Mouse (Mus musculus): ENCODE measurements around the gene Swap70.

Swap70 gene

DNA sequence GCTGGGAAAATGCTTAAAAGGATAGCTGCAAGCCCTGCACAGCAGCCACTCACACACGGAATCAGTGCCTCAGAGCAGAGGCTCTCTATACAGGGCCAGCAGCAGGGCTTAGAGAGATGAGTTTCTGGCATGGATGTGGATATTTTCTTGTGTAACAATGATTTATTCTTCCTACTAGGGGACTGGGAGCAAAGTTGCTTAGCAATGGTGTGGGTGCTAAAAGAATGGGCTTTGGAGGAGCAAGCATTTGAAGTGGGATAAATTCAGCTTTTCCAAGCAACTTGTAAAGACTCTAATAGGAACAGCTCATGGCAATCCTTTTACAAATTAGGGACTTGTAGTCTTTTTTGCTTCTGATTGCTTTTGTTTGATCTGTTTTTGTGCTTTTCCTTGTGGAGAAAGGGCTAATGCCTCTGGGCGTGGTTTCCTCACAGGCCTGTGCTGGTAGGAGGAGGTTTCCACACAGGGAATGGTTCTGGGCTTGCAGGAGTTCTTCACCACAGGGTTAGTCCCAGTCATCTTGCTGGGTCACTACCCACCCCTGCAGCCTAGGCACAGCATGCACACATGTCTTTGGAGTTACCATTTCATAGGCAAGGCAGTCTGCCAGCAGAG lies 16.4 kb downstream of the Swap70 start:
- DNase-seq (ENCODE audit: extremely low read depth, low read depth), result no peak

GRCm38 (mm10) chr7:110239590-110239989 lies 18.1 kb downstream of the Swap70 start:
- DNase-seq (ENCODE audit: extremely low read depth, low read depth), result no peak

DNA sequence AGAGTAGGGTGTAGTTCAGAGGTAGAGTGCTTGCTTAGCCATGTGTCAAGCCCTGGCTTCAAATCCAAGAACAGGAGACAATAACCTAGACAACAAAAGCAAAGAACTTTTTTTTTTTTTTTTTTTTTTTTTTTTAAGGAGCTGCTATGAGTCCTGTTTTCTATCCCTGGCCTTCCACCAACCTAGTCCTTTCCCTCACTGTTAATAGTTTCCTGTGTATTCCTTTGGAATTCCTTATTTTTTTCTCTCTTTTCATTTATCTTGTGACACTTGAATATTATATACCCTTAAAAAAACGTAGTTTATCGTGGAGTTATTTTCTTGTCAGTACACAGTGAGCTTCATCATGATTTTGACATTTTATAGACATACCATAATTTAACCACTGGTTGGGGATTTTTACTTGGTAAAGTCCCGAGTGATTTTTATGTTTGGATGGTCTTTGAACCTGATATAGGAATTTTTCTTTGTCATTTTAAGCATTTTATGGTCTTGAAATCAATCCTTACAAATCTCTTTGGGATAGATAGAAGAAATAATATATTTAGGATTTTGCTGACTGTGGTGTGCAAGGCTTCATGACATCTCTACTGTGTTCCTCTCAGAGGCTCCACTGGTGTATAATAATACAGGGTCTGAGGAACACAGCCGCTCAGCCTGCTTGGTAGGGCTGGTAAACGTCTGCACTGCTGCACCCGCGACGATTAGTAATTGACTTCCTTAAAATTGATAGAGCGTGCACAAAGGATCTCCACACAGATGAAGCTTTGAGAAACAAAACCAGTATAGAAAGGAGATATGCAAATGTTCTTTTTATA lies 20.2 kb downstream of the Swap70 start:
- peak; percentile 81 for DNase-seq (ENCODE audit: extremely low read depth, low read depth)

DNA sequence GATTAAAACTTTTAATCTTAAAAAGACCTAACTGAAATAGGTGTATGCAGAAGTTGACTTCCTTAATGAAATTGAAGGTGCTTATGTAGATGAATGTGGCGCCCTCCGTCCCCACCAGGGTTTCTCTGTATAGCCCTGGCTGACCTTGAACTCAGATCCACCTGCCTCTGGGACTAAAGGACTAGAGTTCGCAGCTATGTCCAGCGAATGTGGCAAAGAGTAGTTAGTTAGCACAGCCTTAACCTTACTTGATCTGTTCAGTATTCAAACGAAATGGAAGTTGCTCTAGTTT lies 20.7 kb downstream of the Swap70 start:
- no peak for DNase-seq (ENCODE audit: extremely low read depth, low read depth)

GRCm38 (mm10) chr7:110245128-110245527 lies 23.6 kb downstream of the Swap70 start:
- DNase-seq (ENCODE audit: extremely low read depth, low read depth), result no peak

DNA sequence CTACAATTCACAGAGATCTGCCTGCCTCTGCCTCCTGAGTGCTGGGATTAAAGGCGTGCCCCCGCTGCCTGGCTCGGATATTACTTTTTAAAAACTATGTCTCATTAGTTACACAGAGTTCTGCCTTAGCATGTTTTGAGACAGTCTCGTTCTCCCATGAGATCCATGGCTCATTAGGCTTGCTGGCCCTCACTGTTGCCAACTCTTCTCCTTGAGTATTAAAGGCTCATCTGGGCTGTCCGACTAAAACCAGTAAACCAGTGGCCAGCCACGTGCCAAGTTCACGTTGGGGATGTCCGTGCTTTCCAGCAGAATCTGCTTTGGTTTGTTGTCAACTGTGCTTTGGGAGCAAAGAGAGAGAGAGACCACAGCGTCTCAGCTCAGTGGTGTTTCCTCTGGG lies 25.0 kb downstream of the Swap70 start:
- DNase-seq (ENCODE audit: extremely low read depth, low read depth), result no peak

DNA sequence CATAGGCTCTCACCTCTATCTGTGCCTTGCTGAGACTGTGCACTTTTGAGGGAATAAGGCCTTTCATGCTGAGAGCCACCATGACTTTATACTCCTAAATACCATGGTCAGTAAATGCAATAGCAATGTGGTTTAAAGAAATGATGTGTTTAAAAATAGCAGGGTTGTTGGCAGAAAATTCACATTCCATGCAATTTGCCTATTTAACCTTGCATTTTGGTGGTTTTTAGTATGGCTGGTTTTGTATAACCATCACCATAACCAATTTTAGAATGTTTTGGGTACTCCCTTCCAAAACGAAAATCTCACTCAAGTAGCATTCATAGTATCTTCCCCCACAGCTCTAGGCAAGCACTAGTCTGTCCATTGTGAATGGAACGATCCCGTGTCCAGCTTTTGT lies 26.3 kb downstream of the Swap70 start:
- no peak for DNase-seq (ENCODE audit: extremely low read depth, low read depth)

DNA sequence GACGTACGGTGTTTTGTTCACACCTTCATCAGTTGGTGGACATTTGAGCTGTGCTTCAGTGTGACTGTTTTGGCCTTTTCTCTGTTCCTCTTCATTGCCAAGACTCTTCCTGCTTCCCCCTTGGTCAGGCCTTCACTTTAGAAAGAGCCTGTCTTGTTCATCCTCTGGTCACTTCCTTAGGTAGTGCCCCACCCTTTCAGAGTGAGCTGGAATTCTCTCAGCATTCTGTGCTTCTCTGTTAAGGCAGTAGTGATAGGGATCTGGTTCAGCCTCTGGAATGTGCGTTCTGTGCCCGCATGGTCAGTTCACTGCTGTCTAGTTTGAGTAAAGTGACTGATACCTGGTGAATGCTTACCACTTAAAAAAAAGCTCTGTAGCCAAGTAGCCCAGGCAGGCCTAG lies 27.2 kb downstream of the Swap70 start:
- no peak for DNase-seq (ENCODE audit: extremely low read depth, low read depth)

GRCm38 (mm10) chr7:110253861-110254260 lies 32.4 kb downstream of the Swap70 start:
- DNase-seq (ENCODE audit: extremely low read depth, low read depth), result no peak

DNA sequence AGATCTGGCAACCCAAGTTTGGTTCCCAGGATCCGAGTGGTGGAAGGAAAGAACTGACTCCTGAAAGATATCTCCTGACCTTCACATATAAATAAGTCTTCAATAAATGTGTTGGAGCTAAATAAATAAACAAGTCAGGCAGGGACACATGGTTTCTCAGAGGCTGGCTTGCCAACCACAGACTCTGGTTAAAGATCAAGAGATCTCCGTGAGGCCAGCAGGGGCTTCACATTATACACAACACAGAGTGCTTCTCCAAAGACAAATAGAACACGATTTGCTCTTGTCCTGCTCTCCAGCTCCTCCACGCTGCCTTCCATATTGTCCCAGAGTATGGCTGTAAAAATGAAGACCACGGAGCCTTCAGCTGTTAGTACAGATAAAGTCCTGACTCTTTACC lies 32.9 kb downstream of the Swap70 start:
- no peak for DNase-seq (ENCODE audit: extremely low read depth, low read depth)

GRCm38 (mm10) chr7:110257059-110257458 lies 35.5 kb downstream of the Swap70 start:
- no peak for DNase-seq (ENCODE audit: extremely low read depth, low read depth)

- DNase-seq (ENCODE audit: extremely low read depth, low read depth), result no peak
Observed at GRCm38 (mm10) chr7:110258196-110258950, 36.9 kb downstream of the Swap70 start.

- DNase-seq (ENCODE audit: extremely low read depth, low read depth), result no peak
Observed at GRCm38 (mm10) chr7:110259966-110260711, 38.6 kb downstream of the Swap70 start.

GRCm38 (mm10) chr7:110261807-110262206 lies 40.3 kb downstream of the Swap70 start:
- no peak for DNase-seq (ENCODE audit: extremely low read depth, low read depth)

GRCm38 (mm10) chr7:110262661-110263060 lies 41.1 kb downstream of the Swap70 start:
- no peak for DNase-seq (ENCODE audit: extremely low read depth, low read depth)

GRCm38 (mm10) chr7:110263474-110263873 lies 42.0 kb downstream of the Swap70 start:
- DNase-seq (ENCODE audit: extremely low read depth, low read depth), result no peak

DNA sequence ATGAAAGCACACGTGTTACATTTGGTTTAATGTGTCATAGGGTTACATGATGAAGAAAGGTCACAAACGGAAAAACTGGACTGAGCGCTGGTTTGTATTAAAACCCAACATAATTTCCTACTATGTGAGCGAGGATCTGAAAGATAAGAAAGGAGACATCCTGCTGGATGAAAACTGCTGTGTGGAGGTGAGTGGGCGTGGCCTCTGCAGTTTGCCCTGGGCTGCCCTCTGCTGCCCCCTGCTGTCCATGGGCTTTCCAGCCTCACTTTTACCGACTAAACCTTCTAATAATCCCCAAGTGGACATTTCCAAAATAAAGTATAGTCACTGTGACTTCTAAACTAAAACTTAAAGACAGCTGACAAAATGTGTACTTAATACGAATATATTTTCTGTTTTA lies 44.3 kb downstream of the Swap70 start:
- DNase-seq (ENCODE audit: extremely low read depth, low read depth), result peak; percentile 24

- DNase-seq (ENCODE audit: extremely low read depth, low read depth), result no peak
Observed at GRCm38 (mm10) chr7:110267014-110267413, 45.5 kb downstream of the Swap70 start.

DNA sequence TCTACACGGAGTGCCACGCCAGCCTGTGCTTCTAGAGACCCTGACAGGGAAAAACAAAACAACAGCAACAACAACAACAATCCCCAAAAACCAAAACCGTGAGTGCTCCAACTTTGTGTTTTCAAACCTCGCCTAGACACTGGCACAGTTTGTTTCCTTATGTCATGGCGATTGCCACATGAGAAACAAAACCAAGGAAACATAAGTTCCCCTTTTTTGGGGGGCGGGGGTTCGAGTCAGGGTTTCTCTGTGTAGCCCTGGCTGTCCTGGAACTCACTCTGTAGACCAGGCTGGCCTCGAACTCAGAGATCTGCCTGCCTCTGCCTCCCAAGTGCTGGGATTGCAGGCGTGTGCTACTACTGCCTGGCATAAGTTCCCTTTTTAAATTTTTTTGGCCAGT lies 46.5 kb downstream of the Swap70 start:
- DNase-seq (ENCODE audit: extremely low read depth, low read depth), result no peak

GRCm38 (mm10) chr7:110268511-110268910 lies 47.0 kb downstream of the Swap70 start:
- no peak for DNase-seq (ENCODE audit: extremely low read depth, low read depth)

DNA sequence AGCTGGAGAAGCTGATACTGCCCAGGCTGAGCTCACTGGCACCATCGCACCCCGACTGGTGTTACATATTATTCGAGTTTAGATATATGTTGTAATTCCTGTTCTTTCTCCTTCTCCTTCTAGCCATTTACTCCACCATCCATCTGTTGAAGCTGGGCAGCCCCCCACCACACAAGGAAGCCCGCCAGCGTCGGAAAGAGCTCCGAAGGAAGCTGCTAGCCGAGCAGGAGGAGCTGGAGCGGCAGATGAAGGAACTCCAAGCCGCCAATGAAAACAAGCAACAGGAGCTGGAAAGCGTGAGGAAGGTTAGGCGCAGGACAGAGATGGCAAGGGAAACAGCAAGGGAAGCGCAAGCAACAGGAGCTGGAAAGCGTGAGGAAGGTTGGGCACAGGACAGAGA lies 48.3 kb downstream of the Swap70 start:
- no peak for DNase-seq (ENCODE audit: extremely low read depth, low read depth)

DNA sequence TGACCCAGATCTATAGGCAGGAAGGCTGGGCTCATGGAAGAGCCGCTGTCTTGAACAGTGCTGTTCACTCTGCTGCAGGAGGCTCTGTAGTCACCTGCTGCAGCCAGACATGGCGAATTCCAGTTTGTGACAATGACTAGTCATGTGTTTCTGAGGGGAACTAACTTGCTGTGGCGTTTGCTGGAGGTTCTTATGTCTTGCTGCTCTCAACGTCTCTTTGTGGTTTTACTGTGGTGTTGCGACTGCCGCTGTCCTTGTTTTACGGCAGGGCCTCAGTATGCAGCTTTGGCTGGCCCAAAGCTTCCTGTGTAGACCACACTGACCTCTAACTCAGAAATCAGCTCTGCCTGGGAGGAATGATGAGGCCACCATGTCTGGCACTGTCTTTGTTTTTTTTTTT lies 48.9 kb downstream of the Swap70 start:
- no peak for DNase-seq (ENCODE audit: extremely low read depth, low read depth)
